Mouse (Mus musculus) gastrocnemius, postnatal 10 days (tissue): Measurements from ENCODE around the gene Tmprss11a. TPM values are rescaled to one million over a fixed set of nuclear protein-coding genes. Genes with fewer than 3 reads are reported as not detected.

Experiments used
- DNase-seq: peaks from one replicate; pipeline ENCODE4 v3.0.0; 2021; ENCODE audit warnings: mixed read lengths
- long read RNA-seq, 2 experiments: library from polyadenylated mRNA; stranded (forward); transcript quantifications; one replicate each; pipeline ENCODE4 v2.0.0; 2021
- total RNA-seq, 2 experiments: library from RNA; stranded (reverse); gene quantifications; 2 replicates each; pipeline ENCODE4 v1.2.3; 2021

Tmprss11a gene
- total RNA-seq = not detected
- long read RNA-seq, experiment 1 = 0 reads
- long read RNA-seq, experiment 2 = 0 reads

DNA sequence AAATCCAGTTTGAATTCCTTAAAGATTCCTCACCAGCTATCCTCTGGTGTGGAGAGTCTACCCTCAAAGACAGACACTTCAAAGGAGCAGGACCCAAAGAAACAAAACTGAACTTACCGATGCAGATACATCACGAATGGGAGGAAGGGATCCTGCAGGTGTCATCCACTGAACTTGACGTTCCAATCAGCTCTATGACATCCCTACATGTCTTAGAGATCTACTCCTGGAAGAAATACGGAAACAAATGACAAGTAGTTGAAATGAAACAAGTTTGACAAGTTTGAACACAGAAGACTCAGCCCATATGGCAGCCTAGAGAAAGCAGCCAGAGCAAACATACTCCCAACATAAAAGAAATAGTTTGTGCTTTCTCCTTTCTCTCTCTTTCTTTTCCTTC lies at the start of gene Tmprss11a:
Gene Tmprss11a, minus strand, starts transcription at position 101 of the 400 bp plus-strand sequence.
- no peak for DNase-seq

DNA sequence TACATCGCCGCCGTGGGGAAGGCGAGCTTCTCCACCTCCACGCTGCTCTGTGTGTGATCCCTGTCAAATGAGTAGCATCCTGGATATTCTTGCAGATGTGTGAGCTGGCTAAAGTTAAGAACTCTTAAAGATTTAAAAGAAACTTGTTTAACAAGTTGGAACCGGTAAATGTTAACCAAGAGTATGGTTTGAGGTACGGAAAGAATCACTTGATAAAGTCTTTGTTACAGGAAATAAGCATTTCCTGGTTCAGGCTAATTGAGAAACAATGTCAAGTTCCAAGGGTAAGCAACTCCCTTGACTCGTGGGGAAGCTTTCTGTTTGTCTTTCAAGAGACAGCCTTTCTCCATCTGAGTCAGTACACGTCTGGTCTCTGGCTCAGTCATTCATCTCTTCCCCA lies 49.7 kb upstream of the Tmprss11a start, which contains the start of gene Tmprss11g:
Gene Tmprss11g, minus strand, starts transcription at position 101 of the 400 bp plus-strand sequence.
- no peak for DNase-seq

DNA sequence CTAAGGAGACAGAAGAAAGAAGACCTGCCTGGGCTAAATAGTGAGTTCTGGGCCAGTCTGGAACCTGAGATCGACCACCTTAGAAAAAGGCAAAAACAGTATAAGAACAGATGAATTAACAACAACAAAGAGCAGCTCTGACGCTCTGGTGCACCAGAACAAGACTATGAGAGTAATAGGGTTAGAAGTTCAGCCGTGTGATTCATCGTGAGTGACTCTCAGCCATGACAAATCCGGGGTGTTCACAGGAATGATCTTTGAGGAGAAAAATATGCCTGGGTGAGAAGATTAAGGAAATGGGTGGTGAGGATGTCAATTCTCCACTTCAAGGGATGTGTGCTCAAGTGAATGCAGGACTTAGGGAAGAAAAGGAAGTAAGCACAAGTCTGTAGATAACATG lies 42.7 kb upstream of the Tmprss11a start:
- DNase-seq = no peak

- DNase-seq = no peak
These were observed 24.7 kb upstream of the Tmprss11a start for GRCm38 (mm10) chr5:86493453-86493852.

- DNase-seq = no peak
These were observed 13.8 kb upstream of the Tmprss11a start for GRCm38 (mm10) chr5:86482562-86482961.

GRCm38 (mm10) chr5:86482031-86482430 lies 13.2 kb upstream of the Tmprss11a start:
- DNase-seq = no peak

DNA sequence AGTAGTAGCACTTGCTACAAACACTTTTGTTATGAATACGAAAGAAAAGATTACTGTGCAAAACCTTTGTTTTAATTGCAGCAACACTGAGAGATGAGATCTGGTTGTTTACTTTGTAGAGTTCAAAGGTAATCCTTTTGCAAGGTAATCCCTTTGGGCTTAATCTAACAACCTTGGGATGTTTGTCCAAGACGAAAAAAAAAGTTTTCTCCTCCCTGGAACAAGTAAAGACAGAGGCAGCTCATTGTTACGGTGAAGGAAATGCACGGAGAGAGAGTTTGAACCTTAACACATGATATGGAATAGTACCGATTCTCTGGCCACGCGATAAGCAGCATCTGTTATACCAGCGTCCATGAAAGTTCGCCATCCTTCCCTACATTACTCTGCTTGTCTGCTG lies 5.1 kb upstream of the Tmprss11a start:
- DNase-seq = no peak

- DNase-seq = no peak
These were observed 29.5 kb downstream of the Tmprss11a start for GRCm38 (mm10) chr5:86439306-86439705.

- DNase-seq = no peak
These were observed 30.2 kb downstream of the Tmprss11a start for GRCm38 (mm10) chr5:86438548-86438947.

- DNase-seq = no peak
These were observed 36.1 kb downstream of the Tmprss11a start for GRCm38 (mm10) chr5:86432697-86433096.

- DNase-seq = no peak
These were observed 37.7 kb downstream of the Tmprss11a start for GRCm38 (mm10) chr5:86431096-86431495.

- no peak for DNase-seq
These were observed 47.3 kb downstream of the Tmprss11a start for GRCm38 (mm10) chr5:86421323-86422028.

GRCm38 (mm10) chr5:86419494-86419893 lies 49.3 kb downstream of the Tmprss11a start:
- no peak for DNase-seq

- DNase-seq = no peak
These were observed 54.5 kb downstream of the Tmprss11a start for GRCm38 (mm10) chr5:86414280-86414679.

- no peak for DNase-seq
These were observed 58.0 kb downstream of the Tmprss11a start for GRCm38 (mm10) chr5:86410815-86411214.

GRCm38 (mm10) chr5:86407941-86408340 lies 60.8 kb downstream of the Tmprss11a start:
- DNase-seq = no peak

GRCm38 (mm10) chr5:86407191-86407590 lies 61.6 kb downstream of the Tmprss11a start:
- no peak for DNase-seq

DNA sequence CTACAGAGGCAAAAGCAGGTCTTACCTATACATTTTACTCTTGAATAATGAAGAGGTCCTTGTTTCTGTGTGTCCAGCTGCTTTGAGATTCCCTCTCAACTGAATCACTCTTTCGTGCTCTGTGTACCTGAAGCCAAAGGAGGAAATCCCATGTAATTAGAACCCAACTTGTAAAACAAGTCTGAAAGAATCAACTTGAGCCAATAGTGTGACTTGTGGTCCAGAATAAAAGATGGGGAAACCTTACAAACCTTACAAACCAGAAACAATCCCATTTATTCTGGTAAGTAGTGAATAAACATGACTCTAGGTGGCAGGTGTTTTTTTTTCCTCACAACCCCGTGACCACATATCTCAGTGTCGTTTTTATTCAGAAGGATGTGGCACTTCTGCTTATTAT lies 95.5 kb downstream of the Tmprss11a start, which contains the start of gene Tmprss11d:
Gene Tmprss11d, minus strand, starts transcription at position 101 of the 400 bp plus-strand sequence.
- no peak for DNase-seq

Other genes starting within 250 kb of the Tmprss11a start
- gene Tmprss11c, start 179.7 kb downstream of the Tmprss11a start, total RNA-seq = not detected
- not detected for gene Tmprss11d, start 95.6 kb downstream of the Tmprss11a start, total RNA-seq
- gene Tmprss11g, start 49.6 kb upstream of the Tmprss11a start, total RNA-seq = not detected
- gene Tmprss11f, start 163.4 kb upstream of the Tmprss11a start, total RNA-seq = not detected
- gene Tmprss11b, start 207.4 kb upstream of the Tmprss11a start, total RNA-seq = not detected